In the genomic region with DNA sequence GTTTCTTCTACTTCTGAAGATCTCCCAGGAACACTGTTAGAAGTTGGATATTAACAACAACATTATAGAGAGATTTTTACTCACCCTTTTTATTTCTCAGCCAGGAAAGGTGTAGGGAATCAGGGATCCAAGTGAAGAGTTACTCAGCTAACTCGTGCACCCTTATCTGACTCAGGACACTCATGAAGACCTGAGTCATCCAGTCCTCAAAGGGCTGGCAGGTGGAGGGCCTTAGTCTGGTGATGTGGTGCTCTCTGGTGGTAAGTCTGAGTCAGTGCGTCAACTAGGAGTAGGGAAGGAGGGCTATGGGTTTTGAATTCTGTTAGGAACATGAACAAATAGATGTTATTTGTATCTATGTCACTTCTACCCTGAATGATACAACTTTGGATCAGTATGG, we compare ENCODE assay signal across 9 mouse cellular contexts. TPM values are rescaled to one million over a fixed set of nuclear protein-coding genes. Genes with fewer than 3 reads are reported as not detected.
DNase-seq lines count a peak whose midpoint lies in the region; ATAC-seq lines count a peak whose summit lies in the region.
"Had no signal": no experiment of that assay in that cellular context is flagged by ENCODE, and none has a peak within 500 bp of the region (broad histone marks: within the 10 kb centered on the region; RNA-seq: fewer than 3 reads in every experiment).

No protein-coding gene starts in this region.

- H3K36me3 ChIP-seq in forebrain, embryonic 14.5 days (ENCODE audit: control insufficient read depth, insufficient read depth, low read length) = no peaks in the 10 kb centered on the region
- no peaks in the 10 kb centered on the region for H3K36me3 ChIP-seq in forebrain, embryonic 10.5 days (replicated peaks)
- H3K36me3 ChIP-seq: lung, embryonic 15.5 days had no signal

- H3K27me3 ChIP-seq in forebrain, embryonic 14.5 days (replicated peaks; ENCODE audit: control insufficient read depth, insufficient read depth, low read length) = no peaks in the 10 kb centered on the region
- no peaks in the 10 kb centered on the region for H3K27me3 ChIP-seq in forebrain, embryonic 10.5 days (ENCODE audit: poor library complexity, severe bottlenecking)
- H3K27me3 ChIP-seq: lung, embryonic 15.5 days had no signal

- 17% methylated on average over 2 of the region's 2 CpGs for WGBS in forebrain, embryonic 14.5 days
- 14% methylated on average over 2 of the region's 2 CpGs for WGBS in forebrain, embryonic 10.5 days

- peak; percentile 50 for DNase-seq in forebrain, embryonic 14.5 days (ENCODE audit: low spot score)
- no peak for DNase-seq in forebrain, embryonic 10.5 days (ENCODE audit: extremely low spot score, low spot score)
- peak; percentile 4 for DNase-seq in ovary, postnatal 14 days (ENCODE audit: low spot score)
- DNase-seq in ovary, postnatal 10 days (ENCODE audit: low spot score) = no peak
- peak; percentile 18 for DNase-seq in cerebellum, adult 8-10 months
- DNase-seq in heart, postnatal 4 days = peak; percentile 43
- DNase-seq in lung, adult 18-20 months = peak; percentile 33 to 51
- peak; percentile 51 to 65 for DNase-seq in spleen, postnatal 4 days (ENCODE audit: low spot score in 2 of 2)

- no peaks in the 10 kb centered on the region for H3K4me1 ChIP-seq in forebrain, embryonic 14.5 days (ENCODE audit: control insufficient read depth, insufficient read depth, low read length)
- H3K4me1 ChIP-seq in forebrain, embryonic 10.5 days = peaks cover 14% of the 10 kb centered on the region
- H3K4me1 ChIP-seq: lung, embryonic 15.5 days had no signal

- H3K4me2 ChIP-seq in forebrain, embryonic 14.5 days (ENCODE audit: low read length) = no peak overlapping the region
- H3K4me2 ChIP-seq: lung, embryonic 15.5 days had no signal

- H3K4me3 ChIP-seq in forebrain, embryonic 14.5 days (ENCODE audit: low read depth, low read length) = no peak overlapping the region
- no peak overlapping the region for H3K4me3 ChIP-seq in forebrain, embryonic 10.5 days
- H3K4me3 ChIP-seq: lung, embryonic 15.5 days had no signal

- ATAC-seq in forebrain, embryonic 14.5 days = no peak

- no peak overlapping the region for H3K27ac ChIP-seq in forebrain, embryonic 14.5 days (ENCODE audit: low read depth, low read length)
- H3K27ac ChIP-seq in forebrain, embryonic 10.5 days = no peak overlapping the region
- H3K27ac ChIP-seq: lung, embryonic 15.5 days had no signal

- no peaks in the 10 kb centered on the region for H3K9me3 ChIP-seq in forebrain, embryonic 14.5 days (replicated peaks; ENCODE audit: control insufficient read depth, low read length)
- no peaks in the 10 kb centered on the region for H3K9me3 ChIP-seq in forebrain, embryonic 10.5 days
- H3K9me3 ChIP-seq: lung, embryonic 15.5 days had no signal

- H3K9ac ChIP-seq in forebrain, embryonic 14.5 days (ENCODE audit: low read length) = no peak overlapping the region
- H3K9ac ChIP-seq: lung, embryonic 15.5 days had no signal

RNA-seq across cellular contexts. Expression of a gene that starts 47.2 kb away (rescaled TPM):
- not detected in 2 replicates for polyA plus RNA-seq in forebrain, embryonic 14.5 days (2014; fragmentation: Nextera tagmentation; extraction: Ambion mirVana)
- not detected in 2 replicates for polyA plus RNA-seq in forebrain, embryonic 10.5 days (2016; fragmentation: Nextera tagmentation; extraction: Ambion mirVana)
- total RNA-seq in heart, postnatal 4 days (2021) = not detected
- polyA plus RNA-seq: lung, embryonic 15.5 days had no signal

RNA-seq across cellular contexts. Expression of a gene that starts 49.4 kb away (rescaled TPM):
- polyA plus RNA-seq in forebrain, embryonic 14.5 days (2014; fragmentation: Nextera tagmentation; extraction: Ambion mirVana) = 16.8 and 19.6 TPM in 2 replicates
- 7.6 and 8.1 TPM in 2 replicates for polyA plus RNA-seq in forebrain, embryonic 10.5 days (2016; fragmentation: Nextera tagmentation; extraction: Ambion mirVana)
- total RNA-seq in heart, postnatal 4 days (2021) = 10 to 100 TPM; 65.4 to 68.6 TPM

Comparison
In these comparisons a context has a peak if more than half of its experiments do, and no peak if none do; other contexts are left out.
1. DNase-seq: peak in forebrain, embryonic 14.5 days (single experiment), ovary, postnatal 14 days (single experiment), cerebellum, adult 8-10 months (single experiment), heart, postnatal 4 days (single experiment), lung, adult 18-20 months (2 of 2) and spleen, postnatal 4 days (2 of 2); none in forebrain, embryonic 10.5 days (single experiment) and ovary, postnatal 10 days (single experiment).